Mouse (Mus musculus) liver, adult (tissue): ENCODE measurements around the gene Ell.
A peak's percentile ranks its signal among the peaks of the same experiment; 100 is the strongest.

Experiments
- GATA4 ChIP-seq: IDR thresholded peaks from 2 replicates; pipeline ENCODE4 v1.6.1; 2014; ENCODE audit warnings: mild to moderate bottlenecking, low read length; ENCODE audit not compliant: insufficient replicate concordance

The Ell gene

DNA sequence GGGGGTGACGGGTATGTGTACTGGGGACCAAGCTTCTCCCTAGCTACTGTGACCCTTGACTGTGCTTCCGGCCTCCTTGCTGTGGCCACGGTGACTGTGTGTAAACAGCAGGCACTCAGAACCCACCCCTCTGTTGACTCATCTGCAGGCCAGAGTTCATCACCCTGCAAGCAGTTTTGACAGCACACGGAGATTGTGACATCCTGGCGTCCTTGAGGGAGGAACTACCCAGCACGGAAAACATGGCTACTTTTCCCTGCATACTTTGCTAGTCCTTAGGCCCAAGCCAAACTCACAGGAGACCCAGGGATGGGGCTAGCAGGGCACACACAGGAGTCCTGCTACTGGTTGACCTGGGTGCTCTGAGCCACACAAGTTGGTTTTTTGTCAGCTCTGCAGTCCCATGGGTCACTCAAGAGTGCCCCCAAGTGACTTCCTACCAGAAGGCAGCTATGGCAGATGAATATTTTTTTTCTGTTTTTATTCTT is 5.0 kb downstream of the Ell start:
- peak; percentile 70; the same call in 1 of the 2 replicates for TF ChIP-seq GATA4

DNA sequence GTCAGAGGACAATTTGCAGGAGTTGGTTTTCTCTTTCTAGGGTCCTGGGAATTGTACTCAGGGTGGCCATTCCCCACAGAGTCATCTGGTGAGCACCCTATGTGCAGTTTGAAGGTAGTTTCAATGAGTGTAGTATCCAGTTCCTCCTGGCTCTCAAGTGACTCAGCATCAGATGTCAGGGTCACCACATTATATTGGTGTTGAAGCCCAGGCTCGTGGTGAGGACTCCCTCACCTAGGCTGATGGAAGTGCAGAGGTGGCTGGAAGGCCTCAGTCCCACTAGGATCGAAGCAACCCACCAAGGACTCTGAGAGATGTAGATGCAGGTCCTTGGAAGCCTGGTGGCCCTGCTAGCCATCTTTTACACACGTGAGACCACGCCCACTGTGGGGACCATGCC is 7.2 kb downstream of the Ell start:
- TF ChIP-seq GATA4, result no peak

DNA sequence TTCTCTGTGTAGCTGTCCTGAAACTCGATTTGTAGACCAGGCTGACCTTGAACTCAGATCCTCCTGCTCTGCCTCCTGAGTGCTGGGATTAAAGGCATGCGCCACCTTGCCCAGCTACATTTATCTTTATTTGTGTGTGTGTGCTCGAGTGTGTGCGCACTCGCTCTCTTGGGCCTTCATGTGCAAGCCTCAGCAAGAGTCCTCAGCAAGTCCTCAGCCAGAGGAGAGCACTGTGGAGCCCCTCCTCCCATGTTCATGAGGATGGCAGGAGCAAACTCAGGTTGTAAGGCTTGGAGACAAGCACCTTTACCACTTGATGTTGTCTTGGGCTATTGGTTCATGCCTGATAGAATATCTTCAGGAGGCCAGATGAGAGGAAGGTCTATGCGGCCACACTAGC is 8.5 kb downstream of the Ell start:
- no peak for TF ChIP-seq GATA4

DNA sequence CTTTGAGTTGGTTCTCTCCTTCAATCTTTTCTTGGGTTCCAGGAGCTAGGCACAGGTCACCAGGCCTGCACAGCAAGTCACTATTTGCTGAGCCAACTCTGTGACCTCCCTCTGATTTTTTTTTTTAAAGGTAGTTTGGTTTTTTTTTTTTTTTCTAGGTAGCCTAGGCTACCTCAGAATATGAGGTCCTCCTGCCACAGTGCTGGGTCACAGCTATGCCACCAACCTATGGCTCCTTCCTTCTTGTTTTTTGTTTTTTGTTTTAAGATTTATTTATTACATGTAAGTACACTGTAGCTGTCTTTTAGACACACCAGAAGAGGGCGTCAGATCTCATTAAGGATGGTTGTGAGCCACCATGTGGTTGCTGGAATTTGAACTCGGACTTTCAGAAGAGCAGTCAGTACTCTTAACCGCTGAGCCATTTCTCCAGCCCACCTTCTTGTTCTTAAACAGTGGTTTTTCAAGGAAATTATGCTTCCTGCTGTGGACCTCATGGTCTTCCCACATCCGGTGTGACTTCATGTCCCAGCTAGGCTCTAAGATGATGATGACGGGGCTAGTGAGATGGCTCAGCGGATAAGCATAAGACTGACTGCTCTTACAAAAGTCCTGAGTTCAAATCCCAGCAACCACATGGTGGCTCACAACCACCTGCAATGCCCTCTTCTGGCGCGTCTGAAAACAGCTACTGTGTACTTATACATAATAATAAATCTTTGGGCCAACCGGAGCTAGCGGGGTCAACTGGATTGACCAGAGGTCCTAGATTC is 10.3 kb downstream of the Ell start:
- no peak for TF ChIP-seq GATA4

DNA sequence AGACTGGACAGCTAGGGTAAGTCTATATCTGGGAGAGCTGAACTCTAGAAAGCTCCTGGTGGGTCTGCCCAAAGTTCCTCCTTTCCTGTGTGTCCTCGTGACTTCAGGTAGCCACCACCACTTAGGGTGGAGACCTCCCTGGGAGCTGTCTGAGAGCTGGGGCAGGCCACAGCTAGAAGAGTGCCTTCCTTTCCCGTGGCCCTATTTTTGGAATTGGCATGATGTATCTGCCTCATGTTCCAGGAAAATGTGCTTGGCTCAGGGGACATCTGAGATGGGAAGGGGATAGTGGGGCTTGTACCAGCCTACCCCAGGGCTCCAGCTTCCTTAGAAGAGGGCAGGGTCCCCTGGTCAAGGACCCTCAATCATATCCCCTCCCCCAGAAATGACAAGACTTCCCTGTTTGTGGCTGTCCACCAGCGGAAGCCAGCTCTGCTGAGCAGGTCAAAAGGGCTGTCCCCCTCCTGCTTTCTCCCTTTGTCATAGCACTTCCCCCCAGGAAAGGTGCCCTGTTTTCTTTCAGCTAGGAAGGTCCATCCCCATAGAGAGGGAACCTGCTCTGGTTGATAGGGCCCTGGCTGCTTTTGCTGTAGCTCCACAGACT is 12.4 kb downstream of the Ell start:
- no peak for TF ChIP-seq GATA4

DNA sequence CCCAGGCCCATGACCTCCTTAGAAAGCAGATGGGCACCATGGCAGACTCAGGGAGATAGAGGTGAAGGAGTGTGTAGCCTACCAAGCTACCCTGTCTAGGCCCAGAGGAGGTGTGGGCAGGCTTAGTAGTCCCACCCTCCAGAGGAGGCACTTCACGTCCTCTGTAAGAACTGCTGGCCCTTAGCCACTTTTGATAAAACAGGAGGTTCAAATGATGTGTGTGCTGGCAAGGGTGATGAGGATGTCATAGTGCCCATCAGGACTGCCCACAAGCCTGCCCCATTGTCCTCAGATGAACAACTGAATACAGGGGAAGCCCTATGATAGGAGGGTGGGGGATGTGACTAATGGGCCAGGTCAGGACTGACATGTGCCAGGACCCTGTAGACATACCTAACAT is 13.6 kb downstream of the Ell start:
- no peak for TF ChIP-seq GATA4

DNA sequence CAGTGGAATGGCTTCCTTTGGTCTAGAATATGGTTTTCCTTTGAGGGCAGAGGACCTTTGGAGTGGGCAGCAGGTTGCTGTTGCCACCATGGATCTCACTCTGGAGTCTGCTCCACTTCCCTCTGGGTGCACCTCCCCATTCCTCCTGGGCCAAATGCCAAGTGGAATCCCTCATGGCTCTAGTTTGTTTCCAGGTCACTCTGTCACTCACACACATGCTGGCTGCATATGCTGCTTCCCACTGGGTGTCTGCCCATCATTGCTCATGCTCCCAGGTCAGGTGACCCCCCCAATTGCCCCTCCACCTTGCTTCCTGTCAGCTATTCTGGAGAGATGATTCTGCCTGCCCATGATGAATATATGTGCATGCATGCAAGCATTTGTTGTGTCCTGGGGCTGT is 14.5 kb downstream of the Ell start:
- TF ChIP-seq GATA4, result no peak

DNA sequence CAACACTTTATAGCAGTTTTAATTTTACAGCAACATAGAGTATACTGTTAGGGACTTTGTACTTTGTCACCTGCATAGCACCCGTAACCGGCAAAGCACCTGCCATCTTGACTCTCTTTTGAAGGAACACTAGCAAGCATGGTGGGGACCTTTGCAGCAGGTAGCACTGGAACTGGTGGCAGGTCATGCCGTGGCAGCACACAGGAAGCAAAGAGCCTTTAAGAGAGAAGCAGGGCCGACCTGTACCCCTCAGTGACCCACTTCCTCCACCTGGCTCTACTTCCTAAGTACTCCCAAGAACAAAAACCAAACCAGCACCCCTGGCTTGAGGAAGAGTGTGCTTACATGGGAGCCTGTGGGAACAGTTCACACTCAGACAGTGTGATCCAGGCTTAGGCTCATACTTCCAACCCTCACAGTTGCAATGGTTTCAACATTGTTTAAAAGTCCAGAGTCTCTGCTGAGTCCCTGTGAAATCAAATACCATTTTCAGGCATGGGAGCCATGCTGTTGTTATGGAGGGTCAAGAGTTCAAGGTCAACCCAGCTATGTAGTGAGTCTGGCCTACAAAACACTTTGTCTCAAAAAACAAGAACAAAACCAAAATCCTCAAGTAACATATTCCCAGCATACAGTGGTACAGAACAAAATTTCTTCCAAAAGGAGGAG is 16.0 kb downstream of the Ell start:
- no peak for TF ChIP-seq GATA4

DNA sequence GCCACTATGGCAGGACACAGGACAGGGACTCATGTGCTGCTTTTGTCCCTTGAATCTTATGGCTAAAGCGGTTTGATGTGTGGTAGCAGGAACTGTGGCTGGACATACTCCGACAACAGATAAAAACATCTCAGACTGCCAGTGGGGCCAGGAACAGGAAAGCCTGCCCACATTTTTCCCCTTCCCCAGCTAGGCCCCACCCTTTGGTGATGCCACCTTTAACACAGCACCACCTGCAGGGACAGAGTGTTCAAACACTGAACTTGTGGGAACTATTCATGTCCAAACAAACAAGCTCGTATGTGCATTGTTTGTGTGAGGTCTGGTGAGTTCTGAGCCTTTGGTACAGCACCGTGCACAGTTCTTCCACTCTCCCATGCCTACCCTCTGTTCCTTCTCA is 19.1 kb downstream of the Ell start:
- TF ChIP-seq GATA4, result no peak

DNA sequence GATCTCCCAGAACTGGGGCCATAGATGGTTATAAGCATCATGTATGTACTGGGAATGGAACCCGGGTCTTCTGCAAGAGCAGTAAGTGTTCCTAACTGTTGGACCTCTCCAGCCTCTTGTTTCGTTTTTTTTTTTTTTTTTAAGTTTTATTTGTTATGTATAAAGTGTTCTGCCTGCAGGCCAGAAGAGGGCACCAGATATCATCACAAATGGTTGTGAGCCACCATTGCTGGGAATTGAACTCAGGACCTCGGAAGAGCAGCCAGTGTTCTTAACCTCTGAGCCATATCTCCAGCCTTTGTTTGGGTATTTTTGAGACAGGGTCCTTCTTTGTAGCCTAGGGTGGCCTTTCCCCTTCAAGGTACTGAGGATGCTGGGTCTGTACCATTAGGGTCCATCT is 19.7 kb downstream of the Ell start:
- no peak for TF ChIP-seq GATA4

DNA sequence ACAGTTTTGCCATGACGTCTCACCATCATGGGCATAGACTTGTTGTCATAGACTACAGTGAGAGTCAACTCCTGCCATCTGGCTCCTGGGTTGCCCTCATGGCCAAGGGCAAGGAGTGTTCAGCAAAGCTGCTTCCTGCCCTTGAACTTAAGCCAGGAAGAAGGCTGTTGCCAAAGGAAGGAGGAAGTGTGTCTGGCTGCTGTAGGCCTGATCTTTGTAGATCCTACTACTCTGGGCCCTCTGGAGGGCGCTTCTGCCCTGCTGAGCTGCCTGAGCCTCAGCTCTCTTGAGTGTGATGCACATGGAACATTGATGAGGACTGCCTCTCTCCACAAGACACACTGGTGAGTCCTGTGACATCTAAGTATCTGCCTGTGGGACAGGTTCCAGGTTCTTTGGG is 20.8 kb downstream of the Ell start:
- TF ChIP-seq GATA4, result peak; percentile 18; the same call in 1 of the 2 replicates

DNA sequence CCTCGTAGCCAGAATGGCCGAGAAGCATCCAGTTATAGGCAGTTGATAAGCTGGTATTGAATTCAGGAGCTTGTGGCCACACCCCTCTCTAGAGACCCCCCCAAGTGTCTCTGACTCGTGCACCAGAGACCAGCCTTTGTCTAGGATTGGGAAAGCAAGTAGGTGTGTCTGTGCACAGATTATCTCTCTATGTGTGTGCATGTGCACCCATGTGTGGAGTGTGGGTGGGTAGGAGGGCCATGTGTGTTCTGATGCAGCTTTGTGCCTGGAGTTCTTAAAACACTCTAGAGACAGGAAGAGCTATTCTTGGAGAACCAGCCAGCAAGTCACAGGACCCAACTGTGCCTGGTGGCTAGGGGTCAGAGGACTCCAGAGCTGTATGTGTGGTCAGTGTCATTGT is 21.3 kb downstream of the Ell start:
- no peak for TF ChIP-seq GATA4

DNA sequence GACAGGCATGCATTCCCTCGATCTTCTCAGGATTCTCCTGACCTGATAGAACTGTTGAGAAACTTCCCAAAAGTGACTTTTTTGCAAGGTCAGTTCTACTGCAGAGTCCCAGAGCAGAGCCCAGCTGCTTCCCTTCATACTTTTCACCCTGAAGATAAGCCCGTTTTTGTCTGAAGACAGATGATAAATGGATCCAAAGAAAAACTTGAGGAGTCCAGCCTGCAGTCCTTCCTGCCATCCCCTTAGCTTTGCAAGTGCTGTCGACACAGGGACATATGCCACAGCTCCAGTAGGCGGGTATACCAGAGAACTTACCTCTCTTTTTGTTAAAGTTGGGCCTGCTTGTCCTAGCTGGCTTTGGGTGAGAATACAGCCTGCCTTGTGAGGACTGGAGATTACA is 22.1 kb downstream of the Ell start:
- 0 out of 2 replicates have a peak, but pooled peaks have one; percentile 7 for TF ChIP-seq GATA4

DNA sequence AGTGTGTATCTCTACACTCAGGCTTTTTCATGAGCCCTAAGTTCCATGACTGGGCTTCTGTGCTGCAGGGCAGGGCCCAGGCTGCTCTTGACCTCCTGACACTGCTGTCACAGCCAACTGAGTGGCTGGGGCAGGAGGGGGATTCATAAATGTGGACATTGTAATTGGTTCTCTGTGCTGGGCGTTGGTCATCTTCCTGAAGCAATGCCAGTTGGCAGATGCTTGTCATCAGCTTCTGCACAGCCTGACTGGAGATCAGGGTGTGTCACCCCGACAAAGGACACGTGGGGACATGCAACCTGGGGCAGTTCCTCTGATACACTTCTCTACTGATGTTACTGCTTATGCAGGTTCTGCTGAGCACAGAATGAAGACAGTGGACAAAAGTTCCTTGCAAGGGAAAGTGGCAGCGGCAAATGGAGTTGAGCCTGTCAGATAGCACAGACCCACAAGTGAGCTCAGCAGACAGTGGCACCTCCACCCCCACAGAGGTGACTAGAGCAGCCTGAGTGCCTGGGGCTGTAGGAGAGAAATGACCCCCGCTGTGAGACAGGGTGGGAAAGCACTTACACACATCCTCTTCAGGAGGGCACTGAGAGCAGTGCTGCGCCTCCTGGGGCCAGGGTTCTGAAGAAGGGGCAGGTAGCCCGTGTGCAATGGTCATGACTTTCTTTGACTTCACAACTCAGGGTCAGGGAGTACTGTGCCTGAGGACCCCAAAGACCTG is 22.7 kb downstream of the Ell start:
- peak; percentile 31; the same call in 1 of the 2 replicates for TF ChIP-seq GATA4

DNA sequence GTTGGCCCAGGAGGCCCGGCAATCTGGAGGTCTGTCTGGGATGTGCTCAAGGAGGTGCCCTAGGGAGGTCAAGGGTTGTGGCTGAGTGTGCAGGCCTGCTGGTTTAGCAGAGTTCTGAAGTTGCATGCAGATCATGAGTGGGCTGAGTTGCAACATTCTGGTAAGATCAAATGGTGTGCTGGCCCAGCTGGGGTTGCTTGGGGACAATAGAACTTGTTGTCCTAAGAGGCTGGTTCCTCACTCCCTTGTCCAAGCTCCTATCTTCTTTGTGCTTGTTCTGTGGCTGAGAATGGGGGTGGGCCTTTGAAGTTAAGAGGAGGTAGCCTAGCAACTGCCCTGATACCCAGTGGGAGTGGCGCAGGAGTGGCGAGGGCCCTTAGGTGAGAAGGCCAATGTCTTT is 23.5 kb downstream of the Ell start:
- TF ChIP-seq GATA4, result no peak
